Mouse (Mus musculus) urinary bladder, postnatal 4 days (tissue): ENCODE results near the gene Snrpn.
"Not testable (repeated sequence)": the region's sequence is repeated elsewhere in the genome, so short reads cannot be mapped to it uniquely, and the experiment has no call there.

Experiments
- DNase-seq, 2 experiments: peaks; one replicate each; pipeline ENCODE4 v3.0.0; 2021 to 2022; ENCODE audit warnings: low spot score in 2 of 2

Gene Snrpn

DNA sequence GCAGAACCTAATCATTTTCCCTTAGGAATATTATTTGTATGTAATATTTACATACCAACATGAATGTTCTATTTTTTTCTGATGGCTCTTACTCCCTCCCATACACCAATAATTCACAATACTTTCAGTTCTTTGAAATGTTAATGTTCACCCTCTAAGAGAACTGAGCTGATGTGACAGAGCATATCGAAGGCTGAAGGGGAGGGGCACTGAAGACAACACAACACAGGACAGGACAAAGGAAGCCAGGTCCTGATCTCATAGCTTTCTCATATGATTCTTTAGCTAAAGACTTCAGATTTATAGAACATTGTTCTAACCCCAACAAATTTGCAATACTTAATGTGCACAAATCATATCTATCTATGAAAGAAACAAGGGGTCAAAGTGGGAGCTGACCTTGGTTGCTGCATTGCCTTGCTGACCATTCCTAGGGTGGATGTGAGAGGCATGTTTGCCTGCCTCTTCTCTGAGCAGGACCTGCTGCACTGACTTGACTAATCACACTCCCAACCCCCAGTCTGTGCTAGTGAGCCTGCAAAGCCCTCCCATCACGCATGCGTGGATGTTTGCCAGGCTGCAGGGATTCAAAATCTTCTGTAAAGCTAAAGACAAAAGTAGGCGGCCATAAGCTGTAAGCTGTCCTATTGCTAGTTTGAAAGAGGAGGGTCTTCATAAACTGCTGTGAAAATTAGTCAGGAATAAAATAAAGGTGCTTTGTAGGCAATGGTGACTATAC, at the start of gene Snrpn:
Gene Snrpn, minus strand, starts transcription at position 478 of the 739 bp plus-strand sequence.
- DNase-seq = no peak

DNA sequence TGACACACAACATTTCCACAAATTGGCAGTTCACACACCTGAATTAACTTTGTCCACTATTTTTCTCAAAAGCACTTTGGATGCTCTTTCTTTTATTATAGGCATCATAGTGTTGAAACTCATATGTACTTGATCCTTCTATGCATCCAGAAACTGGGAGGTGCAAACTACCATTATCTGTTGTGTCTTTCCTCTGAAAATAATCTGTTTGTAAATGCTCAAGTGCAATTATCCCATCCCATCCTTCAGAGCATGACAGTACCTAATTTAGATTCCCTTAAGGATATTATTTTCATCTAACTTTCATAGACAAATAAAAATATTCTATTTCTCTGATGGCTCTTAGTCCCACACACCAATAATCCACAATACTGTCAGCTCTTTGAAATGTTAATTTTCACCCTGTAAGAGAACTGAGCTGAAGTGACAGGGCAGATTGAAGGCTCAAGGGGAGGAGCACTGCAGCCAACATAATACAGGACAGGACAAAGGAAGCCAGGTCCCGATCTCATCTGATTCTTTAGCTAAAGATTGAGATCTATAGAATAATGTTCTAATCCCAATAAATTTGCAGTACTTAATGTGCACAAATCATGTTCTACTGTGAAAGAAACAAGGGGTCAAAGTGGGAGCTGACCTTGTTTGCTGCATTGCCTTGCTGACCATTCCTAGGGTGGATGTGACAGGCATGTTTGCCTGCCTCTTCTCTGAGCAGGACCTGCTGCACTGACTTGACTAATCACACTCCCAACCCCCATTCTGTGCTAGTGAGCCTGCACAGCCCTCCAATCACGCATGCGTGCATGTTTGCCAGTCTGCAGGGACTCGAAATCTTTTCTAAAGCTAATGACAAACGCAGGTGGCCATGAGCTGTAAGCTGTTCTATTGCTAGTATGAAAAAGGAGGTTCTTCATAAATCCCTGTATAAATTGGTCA, 30.5 kb upstream of the Snrpn start:
- DNase-seq = no peak

DNA sequence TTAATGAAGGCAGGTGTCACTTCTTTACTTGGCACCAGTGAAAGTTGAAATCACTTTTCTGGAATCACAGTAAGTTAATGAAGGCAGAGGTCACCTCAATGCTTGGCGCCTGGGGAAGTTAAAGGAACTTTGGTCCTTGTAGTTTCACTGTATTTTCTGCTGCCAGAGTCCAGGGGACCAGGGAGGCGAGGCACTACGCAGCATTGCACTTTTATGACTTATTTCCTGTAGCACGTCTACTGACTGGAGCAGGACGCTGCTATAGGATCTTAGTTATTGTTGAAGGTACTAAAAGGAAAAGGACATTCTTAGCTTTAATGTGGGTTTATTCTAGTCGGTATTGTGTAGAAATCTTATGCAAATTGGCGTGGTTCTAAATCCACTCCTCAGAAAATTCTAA, 14.7 kb downstream of the Snrpn start:
- no peak for DNase-seq

DNA sequence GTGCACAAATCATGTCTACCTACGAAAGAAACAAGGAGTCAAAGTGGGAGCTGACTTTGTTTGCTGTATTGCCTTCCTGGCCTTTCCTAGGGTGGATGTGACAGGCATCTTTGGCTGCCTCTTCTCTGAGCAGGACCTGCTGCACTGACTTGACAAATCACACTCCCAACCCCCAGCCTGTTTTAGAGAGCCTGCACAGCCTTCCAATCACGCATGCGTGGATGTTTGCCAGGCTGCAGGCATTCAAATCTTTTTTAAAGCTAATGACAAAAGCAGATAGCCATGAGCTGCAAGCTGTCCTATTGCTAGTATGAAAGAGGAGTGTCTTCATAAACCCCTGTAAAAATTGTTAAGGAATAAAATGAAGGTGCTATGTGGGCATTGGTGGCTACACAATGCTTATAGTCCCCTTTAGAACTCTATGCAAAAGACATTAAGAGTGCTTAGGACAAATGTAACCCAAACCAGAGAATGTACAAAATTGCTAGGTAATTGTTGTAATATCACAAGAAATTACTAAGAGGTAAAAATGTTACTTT, 16.9 kb downstream of the Snrpn start:
- not testable (repeated sequence) for DNase-seq

DNA sequence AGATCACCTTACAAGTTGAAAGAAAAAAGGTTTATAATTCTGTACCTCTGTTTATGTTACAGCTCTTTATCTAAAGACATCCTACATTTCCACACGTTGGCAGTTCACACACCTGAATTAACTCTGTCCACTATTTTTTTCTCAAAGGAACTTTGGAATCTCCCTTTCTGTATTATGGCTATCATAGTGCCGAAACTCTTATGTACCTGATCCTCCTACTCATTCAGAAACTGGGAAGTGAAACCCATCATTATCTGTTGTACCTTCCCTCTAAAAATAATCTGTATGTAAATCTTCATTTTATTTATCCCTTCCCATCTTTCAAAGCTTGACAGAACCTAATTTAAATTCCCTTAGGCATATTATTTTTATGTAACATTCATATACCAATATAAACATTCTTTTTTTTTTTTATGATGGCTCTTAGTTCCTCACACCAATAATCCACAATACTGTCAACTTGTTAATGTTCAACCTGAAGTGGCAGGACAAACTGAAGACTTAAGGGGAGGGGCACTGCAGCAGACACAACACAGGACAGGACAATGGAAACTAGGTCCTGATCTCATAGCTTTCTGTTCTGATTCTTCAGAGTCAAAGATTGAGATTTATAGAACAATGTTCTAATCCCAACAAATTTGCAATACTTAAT, 17.5 kb downstream of the Snrpn start:
- no peak for DNase-seq

DNA sequence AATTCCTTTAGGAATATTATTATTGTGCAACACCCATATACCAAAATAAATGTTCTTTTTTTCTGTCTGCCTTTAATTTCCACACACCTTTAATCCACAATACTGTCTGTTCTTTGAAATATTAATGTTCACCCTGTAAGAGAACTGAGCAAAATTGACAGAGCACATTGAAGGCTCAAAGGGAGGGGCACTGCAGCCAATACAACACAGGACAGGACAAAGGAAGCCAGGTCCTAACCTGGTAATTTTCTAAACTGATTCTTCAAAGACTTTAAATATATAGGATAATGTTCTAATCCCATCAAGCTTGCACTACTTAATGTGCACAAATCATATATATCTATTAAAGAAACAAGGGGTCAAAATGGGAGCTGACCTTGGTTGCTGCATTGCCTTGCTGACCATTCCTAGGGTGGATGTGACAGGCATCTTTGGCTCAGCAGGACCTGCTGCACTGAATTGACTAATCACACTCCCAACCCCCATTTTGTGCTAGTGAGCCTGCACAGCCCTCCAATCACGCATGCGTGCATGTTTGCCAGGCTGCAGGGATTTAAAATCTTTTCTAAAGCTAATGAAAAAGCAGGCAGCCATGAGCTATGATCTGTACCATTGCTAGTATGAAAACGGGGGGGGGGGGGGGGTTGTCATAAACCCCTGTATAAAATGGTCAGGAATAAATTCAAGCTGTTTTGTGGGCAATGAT, 42.7 kb downstream of the Snrpn start:
- no peak for DNase-seq

DNA sequence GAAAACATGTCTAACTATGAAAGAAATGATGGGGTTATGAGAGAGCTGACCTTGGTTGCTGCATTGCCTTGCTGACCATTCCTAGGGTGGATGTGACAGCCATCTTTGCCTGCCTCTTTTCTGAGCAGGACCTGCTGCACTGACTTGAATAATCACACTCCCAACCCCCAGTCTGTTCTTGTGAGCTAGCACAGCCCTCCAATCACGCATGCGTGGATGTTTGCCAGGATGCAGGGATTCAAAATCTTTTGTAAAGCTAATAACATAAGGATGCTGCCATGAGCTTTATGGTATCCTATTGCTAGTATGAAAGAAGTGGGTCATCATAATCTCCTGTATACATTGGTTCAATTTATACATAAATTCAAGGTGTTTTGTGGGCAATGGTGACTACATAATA, 63.7 kb downstream of the Snrpn start:
- DNase-seq = no peak

DNA sequence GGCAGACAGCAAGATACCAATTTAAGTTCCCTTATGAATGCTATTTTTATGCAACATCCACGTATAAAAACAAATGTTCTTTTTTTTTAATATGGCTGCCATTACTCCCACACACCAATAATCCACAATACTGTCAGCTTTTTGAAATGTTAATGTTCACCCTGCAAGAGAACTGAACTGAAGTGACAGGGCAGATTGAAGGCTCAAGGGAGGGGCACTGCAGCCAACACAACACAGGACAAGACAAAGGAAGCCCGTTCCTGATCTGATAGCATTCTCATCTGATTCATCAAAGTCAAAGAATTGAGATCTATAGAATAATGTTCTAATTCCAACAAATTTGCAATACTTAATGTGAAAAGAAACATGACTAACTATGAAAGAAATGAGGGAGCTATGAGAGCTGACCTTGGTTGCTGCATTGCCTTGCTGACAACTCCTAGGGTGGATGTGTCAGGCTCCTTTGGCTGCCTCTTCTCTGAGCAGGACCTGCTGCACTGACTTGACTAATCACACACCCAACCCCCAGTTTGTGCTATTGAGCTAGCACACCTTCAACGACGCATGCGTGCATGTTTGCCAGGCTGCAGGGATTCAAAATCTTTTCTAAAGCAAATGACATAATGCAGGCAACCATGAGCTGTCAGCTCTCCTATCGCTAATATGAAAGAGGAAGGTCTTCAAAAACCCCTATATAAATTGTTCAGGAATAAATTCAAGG, 92.4 kb downstream of the Snrpn start:
- DNase-seq = no peak

DNA sequence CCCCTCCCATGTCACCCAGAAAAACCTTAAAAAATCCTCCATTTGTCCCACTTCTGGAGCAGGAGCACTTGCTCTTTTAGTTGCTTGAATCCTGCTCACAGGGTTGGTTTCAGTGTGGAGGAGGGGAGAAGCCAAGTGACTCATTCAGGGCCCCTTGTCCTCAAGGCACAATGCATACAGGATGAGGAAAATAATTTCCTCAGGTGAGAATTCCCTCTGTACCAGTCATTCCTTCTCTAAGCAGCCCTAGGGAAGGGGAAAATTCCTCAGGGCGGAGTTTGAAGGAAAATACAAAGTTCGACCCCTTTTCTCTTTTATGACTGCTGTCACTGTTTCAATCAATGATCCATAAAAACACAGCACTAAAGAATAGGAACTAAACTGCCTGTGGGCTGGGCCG, 126.8 kb downstream of the Snrpn start:
- no peak for DNase-seq

DNA sequence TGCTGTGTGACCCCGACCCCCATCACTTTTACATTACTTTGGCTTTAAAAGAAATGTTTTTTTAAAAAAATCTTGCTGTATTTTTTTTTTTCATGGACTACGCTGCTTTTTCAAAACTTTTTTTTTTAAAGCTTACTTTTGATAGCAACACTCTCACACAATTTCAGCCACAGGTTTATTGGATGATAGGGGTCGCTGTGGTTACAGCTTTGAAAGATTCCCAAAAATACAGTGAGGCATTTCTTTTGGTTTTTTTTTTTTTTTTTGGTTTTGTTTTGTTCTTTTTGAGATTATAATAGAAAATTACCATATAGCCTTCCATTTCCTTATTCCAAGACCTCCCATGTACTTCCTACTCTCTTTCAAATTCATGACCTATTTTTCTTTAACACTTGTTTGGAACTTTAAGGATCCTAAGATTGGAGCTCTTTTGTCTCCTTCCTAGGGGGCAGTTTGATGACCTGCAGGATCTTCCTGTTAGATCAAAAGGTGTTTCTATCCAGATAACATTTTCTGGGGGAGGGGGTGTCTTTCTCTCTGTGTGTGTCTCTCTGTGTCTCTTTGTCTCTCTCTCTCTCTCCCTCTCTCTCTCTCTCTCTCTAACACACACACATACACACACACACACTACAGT, 132.2 kb downstream of the Snrpn start:
- DNase-seq = no peak

DNA sequence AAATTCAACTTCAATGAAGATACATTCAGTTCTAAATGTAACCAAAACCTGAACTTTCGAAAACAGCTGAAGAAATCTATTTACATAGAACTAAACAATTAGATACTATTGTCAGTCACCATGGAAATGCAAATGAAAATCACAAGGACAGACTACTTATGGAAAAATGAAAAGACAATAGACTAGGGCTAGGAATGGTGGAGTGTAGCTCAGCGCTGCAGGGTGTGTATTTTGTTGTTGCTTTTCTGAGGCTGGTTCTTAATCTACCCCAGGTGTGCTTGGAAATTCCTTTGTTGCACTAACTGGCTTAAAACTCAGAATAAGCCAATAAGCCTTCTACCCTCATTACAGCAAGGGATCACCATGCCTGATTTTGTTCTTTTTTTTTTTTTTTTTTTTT, 133.8 kb downstream of the Snrpn start:
- DNase-seq = no peak

DNA sequence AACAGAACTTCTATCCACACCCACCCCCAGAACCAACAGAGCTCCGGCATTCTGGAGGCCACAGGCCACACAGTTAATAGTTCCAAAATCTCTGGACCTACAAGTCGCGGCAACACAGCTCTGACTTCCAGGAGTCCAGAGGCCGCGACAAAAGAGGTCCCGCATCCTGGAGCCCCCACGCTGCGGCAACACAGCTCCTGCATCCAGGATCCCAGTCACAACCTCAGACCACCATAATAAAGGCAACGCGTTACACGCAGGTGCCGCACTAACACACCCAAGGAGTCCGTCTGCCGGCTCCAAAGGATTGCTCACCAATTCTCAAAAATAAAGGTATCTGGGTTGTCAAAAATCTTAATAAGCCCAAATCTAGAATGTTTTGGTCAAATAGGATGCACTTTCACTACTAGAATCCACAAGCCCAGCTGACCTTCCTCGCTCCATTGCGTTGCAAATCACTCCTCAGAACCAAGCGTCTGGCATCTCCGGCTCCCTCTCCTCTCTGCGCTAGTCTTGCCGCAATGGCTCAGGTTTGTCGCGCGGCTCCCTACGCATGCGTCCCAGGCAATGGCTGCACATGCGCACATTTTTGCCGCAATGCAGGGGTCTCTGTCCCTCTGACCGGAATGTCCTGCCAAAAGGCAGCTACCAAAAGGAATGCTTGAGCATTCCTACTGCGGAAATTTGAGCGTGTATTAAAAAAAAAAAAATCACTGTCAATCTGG, 135.3 kb downstream of the Snrpn start, which contains the start of the genes Snurf and Gm38393:
Gene Snurf, minus strand, starts transcription at position 444 of the 725 bp plus-strand sequence.
Gene Gm38393, minus strand, starts transcription at position 459 of the 725 bp plus-strand sequence.
- DNase-seq = peak; percentile 49 to 60

DNA sequence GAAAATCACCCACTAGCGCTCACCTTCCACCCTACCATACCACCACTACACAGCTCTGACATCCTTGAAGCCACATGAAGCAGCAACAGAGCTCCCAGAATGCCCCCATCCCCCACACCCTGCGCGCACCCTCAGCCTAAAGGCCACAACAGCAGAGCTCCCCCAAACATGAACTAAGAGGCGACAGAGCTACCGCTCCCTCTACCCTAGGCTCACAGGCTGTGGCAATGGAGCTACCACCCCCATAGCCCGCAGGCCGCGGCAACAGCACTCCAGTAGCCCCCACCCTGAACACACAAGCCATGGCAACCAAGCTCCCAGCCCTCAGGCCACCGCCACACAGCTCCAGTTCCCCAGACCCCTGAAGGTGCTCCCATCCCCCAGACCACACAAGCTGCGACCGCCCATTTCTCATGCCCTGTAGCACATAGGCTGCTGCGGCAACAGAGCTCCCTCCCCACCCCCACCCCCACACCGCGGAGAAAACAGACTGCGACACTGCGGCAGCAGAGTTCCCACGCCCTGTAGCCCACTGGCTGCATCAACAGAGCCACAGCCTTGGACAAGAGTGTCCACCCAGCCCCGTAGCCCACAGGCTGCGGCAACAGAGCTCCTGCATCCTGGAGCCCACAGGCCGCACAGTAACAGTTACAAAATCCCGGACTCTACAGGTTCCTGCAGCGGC, 136.0 kb downstream of the Snrpn start:
- DNase-seq = peak in 1 of 2 experiments; percentile 58

DNA sequence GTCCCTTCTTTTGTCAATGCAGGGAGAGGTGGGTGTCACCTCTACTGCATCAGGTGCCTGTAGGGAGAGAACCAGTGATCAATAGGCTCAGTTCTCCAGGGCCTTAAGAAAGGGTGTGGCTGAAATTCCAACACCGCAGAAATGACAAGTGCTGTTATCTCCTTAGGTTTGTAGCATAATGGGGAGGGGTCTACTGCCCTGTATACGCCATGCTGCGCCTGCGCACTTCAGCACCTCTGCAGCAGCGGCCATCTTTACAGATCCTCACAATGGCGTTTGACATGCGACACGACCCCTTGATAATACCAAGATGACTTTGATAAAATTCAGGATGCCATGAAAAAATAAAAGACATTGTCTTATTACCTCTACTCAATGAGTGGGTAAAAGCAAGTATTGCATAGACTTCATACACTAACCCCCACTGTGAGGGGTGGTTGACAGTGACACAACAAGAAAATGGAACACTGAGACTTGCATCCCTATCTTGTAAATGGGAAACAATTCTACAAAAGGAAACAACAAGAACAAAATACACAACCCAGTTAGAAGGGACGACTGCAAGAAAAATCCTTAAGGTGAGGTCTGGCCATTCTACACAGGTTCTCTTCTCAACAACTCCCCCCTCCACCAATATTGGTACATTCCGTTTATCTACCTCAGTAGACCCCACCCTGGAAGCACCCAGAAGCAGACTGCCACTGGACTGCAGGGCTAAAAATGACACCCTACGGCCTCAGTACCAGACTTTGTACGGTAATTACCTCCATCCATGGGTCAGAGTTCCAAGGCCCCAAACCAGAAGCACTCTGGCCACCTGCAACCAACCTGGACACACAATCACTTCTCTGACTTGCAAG, 136.8 kb downstream of the Snrpn start:
- no peak for DNase-seq

DNA sequence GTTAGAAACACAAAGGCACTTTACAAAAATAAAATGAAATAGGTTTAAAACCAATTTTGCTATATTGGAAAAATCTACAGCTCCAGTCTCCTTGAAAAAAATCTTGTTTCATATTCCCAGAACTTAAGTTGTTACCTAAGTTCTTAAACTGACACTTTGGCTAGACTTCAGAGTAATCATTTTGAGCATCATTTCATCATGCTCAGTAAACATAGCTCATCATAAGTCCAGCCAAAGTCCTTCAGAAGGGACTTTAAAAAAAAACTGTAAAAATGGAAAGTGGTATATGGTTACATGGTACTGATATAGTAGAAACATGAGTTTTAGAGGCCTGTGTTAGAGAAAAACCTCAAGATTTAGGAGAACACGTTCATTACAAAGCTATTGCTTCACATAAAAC, 161.4 kb downstream of the Snrpn start:
- DNase-seq = no peak
